Mouse (Mus musculus) embryonic facial prominence, embryonic 13.5 days (tissue): ENCODE results near the gene A530084C06Rik. TPM values are rescaled to one million over a fixed set of nuclear protein-coding genes. Genes with fewer than 3 reads are reported as not detected.

Experiments
- ATAC-seq: fragments of 200-750 bp; cut with Nextera tagmentation; 2 replicates; pipeline ENCODE4 v1.8.0; 2017; ENCODE audit warnings: low read depth; ENCODE audit not compliant: insufficient number of reproducible peaks, insufficient read depth, low FRiP score, low TSS enrichment
- H3K27ac ChIP-seq: fragments of 300-500 bp; sonication (generic); 2 replicates; pipeline ENCODE4 v1.5.1; 2015; ENCODE audit warnings: moderate library complexity, mild to moderate bottlenecking, inconsistent platforms
- H3K27me3 ChIP-seq: fragments of 300-500 bp; sonication (generic); 2 replicates; pipeline ENCODE4 v1.6.1; 2015; ENCODE audit warnings: mild to moderate bottlenecking, inconsistent platforms
- H3K36me3 ChIP-seq: fragments of 300-500 bp; sonication (generic); 2 replicates; pipeline ENCODE4 v1.6.1; 2015; ENCODE audit warnings: mild to moderate bottlenecking, inconsistent platforms
- H3K4me1 ChIP-seq: fragments of 300-500 bp; sonication (generic); 2 replicates; pipeline ENCODE4 v1.6.1; 2015; ENCODE audit warnings: inconsistent platforms
- H3K4me2 ChIP-seq: fragments of 300-500 bp; sonication (generic); 2 replicates; pipeline ENCODE4 v1.6.1; 2015; ENCODE audit warnings: moderate library complexity, mild to moderate bottlenecking, inconsistent platforms
- H3K4me3 ChIP-seq: fragments of 300-500 bp; sonication (generic); 2 replicates; pipeline ENCODE4 v1.5.1; 2015; ENCODE audit warnings: mild to moderate bottlenecking, inconsistent platforms
- H3K9ac ChIP-seq: fragments of 300-500 bp; sonication (generic); 2 replicates; pipeline ENCODE4 v1.6.1; 2015; ENCODE audit warnings: mild to moderate bottlenecking, inconsistent platforms
- H3K9me3 ChIP-seq: fragments of 300-500 bp; sonication (generic); 2 replicates; pipeline ENCODE4 v1.6.1; 2016; ENCODE audit warnings: inconsistent platforms
- WGBS: fragments of 180-500 bp; shearing (Covaris S2); methylation state at CpG from one replicate; pipeline ENCODE4 v1.1.7; 2015; ENCODE audit warnings: mixed read lengths; 5-methylcytosine and 5-hydroxymethylcytosine counted together
- polyA plus RNA-seq: library from polyadenylated mRNA; unstranded; fragments of >200 nt; fragmentation: Nextera tagmentation; extraction: Ambion mirVana; gene quantifications from 2 replicates; pipeline ENCODE4 v1.2.1, GENCODE M21; 2015

The A530084C06Rik gene
- polyA plus RNA-seq, 1 experiment from 2014 or later = not detected

DNA sequence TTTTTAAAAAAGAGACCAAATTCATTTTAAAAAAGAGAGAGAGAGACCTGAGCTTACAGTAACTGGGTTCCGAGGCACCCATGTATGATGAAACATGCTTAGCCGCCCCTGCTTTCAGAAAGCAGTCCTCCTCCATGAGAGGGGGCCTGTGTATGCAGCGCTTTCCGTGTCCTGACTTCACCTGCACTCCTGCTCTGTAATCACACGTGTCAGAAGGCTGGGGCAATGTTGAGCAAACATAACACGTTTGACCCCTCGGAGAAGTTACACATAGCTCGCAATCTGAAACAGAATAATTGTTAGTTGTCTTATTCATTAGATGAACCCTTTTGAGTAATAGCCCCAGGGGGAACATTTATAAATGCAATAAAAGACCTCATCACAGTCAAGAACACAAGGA is 8.0 kb upstream of the A530084C06Rik start:
- Histone ChIP-seq H3K9me3 (no peaks in the 10 kb centered on the region), H3K27me3 (peaks cover 57% of the 10 kb centered on the region), H3K9ac (no peak overlapping the region), H3K4me3 (no peak overlapping the region), H3K4me2 (no peak overlapping the region), H3K4me1 (peaks cover 6% of the 10 kb centered on the region; the same call in 1 of the 2 replicates), H3K27ac (no peak overlapping the region), H3K36me3 (no peaks in the 10 kb centered on the region)
- ATAC-seq = no peak
- WGBS = 69% methylated on average over 8 of the region's 8 CpGs

GRCm38 (mm10) chr13:31564394-31564793 is 5.3 kb upstream of the A530084C06Rik start:
- Histone ChIP-seq H3K27ac (no peak overlapping the region), H3K36me3 (no peaks in the 10 kb centered on the region), H3K9ac (no peak overlapping the region), H3K4me3 (no peak overlapping the region), H3K27me3 (peaks cover 84% of the 10 kb centered on the region), H3K4me1 (peaks cover 12% of the 10 kb centered on the region), H3K4me2 (no peak overlapping the region), H3K9me3 (no peaks in the 10 kb centered on the region)
- ATAC-seq = no peak
- WGBS = 43% methylated on average over 6 of the region's 6 CpGs

DNA sequence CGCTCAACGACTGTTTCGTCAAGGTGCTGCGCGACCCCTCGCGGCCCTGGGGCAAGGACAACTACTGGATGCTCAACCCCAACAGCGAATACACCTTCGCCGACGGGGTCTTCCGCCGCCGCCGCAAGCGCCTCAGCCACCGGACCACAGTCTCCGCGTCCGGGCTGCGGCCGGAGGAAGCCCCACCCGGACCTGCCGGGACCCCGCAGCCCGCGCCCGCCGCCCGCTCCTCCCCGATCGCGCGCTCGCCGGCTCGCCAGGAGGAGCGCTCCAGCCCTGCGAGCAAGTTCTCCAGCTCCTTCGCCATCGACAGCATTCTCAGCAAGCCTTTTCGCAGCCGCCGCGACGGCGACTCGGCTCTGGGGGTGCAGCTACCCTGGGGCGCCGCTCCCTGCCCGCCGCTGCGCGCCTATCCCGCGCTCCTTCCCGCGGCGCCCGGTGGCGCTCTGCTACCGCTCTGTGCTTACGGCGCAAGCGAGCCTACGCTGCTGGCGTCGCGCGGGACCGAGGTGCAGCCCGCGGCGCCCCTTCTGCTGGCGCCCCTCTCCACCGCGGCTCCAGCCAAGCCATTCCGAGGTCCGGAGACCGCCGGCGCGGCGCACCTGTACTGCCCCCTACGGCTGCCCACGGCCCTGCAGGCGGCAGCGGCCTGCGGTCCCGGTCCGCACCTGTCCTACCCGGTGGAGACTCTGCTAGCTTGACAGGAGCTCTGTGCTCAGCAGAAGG is 449 bp upstream of the A530084C06Rik start:
- Histone ChIP-seq H3K4me3 (peak overlapping the region; percentile 65), H3K9me3 (no peaks in the 10 kb centered on the region), H3K4me2 (peak overlapping the region; percentile 100), H3K27ac (no peak overlapping the region), H3K36me3 (no peaks in the 10 kb centered on the region), H3K4me1 (peaks cover 32% of the 10 kb centered on the region), H3K27me3 (peaks cover 95% of the 10 kb centered on the region), H3K9ac (peak overlapping the region; percentile 69)
- WGBS = under 1% methylated on average over 83 of the region's 92 CpGs
- ATAC-seq = peak; percentile 49

DNA sequence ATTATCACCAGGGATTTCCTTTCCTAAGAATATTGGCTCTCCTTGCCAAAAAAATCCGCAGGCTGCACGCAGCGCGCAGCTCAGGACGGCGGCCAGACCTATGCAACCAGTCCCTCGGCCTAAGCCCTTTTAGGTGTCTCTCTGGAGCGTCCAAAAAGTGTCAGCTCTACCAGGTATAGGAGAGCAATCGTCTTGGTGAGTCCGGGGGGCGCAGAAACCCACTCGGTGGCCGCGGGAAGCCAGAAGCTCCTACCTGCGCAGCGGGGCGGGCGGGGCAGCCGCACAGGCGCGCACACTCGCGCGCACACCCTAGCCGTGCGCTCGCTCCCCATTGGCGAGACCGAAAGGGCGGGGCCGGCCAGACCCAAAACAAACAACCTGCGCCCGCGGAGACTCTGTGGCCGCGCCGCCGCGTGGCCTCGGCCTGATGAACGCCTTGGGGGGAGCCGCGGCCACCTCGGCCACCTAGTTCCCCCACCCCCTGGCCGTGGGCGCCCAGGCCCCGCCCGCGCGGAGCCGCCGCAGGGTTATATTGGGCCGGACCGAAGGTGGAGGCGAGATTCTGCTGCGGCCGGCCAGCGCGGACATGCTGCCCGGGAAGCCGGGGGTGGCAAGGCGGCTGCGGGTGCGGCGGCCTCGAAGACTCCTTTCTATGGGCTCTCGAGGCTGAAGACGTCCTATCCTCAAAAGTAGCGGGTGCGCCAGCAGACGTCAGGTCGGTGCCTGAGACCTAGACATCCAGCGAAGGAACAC is 1.2 kb downstream of the A530084C06Rik start:
- H3K9ac ChIP-seq = peak overlapping the region; percentile 67
- peak overlapping the region; percentile 100 for H3K4me2 ChIP-seq
- H3K9me3 ChIP-seq = no peaks in the 10 kb centered on the region
- peaks cover 32% of the 10 kb centered on the region for H3K4me1 ChIP-seq
- H3K36me3 ChIP-seq = no peaks in the 10 kb centered on the region
- H3K4me3 ChIP-seq = peak overlapping the region; percentile 65
- under 1% methylated on average over 73 of the region's 73 CpGs for WGBS
- H3K27ac ChIP-seq = no peak overlapping the region
- ATAC-seq = peak; percentile 32; the same call in 1 of the 2 replicates
- H3K27me3 ChIP-seq = peaks cover 97% of the 10 kb centered on the region

DNA sequence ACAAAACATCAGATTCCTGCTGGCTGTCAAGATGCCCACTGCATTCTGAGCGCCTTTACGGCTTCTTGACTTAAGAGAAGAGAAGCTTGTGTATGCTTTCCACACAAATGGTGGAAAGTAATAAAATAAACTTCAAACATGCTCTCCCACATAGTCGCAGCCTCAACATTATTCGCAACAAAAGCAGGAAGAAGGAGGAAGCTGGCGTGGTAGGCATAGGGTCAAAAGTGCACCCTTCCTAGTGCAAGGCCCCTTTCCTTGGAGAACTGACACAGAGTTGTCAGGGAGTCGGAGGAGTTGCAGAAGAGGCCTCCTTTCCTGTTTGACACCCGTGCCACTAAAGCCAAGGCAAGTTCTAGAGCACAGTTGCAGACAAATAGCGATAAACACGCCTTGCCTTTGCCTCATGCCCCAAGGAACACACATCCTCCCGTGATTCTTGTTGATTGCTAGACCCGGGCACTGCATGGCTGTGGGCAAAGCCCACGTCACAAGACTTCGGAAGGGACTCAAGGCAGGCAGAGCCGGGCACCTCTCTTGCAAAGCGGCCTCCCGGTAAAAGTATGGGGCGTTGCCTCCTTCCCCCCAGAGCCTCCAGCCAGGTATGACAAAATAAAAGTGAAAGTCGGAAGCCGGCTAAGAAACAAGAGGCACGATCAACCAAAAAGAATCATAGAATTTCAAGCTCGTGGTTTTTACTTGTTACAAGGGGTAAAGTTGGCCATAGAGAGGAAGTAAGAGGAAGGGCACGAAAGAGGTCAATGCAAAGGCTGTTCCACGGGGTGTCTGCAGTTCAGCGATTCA is 2.0 kb downstream of the A530084C06Rik start:
- Histone ChIP-seq H3K36me3 (no peaks in the 10 kb centered on the region), H3K27ac (no peak overlapping the region), H3K9me3 (no peaks in the 10 kb centered on the region), H3K9ac (no peak overlapping the region), H3K27me3 (peaks cover 89% of the 10 kb centered on the region), H3K4me2 (peak overlapping the region; percentile 100), H3K4me1 (peaks cover 32% of the 10 kb centered on the region), H3K4me3 (peak overlapping the region; percentile 65)
- ATAC-seq = no peak
- WGBS = 6% methylated on average over 24 of the region's 24 CpGs

DNA sequence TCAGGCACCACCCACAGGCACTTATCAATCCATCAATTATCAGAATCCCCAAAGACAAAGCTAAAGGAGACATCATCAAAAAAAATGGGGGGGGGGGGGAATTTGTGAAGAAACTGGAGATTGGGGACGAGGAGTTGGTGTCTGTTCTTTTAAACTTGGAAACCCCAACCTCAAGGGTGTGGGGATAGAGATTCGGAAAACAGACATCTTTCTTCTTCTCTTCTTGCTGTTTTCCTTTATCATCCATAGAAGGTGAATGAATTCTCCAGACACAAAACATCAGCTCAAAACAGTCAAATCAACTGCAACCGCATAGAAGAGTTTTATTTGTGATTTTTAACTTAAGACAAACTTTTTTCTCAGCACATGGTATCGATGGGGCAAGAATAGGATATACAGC is 3.3 kb downstream of the A530084C06Rik start, which contains the start of gene Foxq1:
Foxq1 (plus strand) TSS at position 301 of the 400 bp plus-strand sequence.
- Histone ChIP-seq H3K4me3 (no peak within 1 kb of the TSS; the same call in 1 of the 2 replicates), H3K9me3 (no peaks in the 10 kb centered on the region), H3K4me1 (peaks cover 32% of the 10 kb centered on the region), H3K27ac (no peak within 1 kb of the TSS), H3K4me2 (no peak within 1 kb of the TSS; the same call in 1 of the 2 replicates), H3K9ac (no peak within 1 kb of the TSS), H3K36me3 (no peaks in the 10 kb centered on the region), H3K27me3 (peaks cover 76% of the 10 kb centered on the region)
- ATAC-seq = no peak
- 73% methylated on average over 4 of the region's 4 CpGs for WGBS

GRCm38 (mm10) chr13:31547610-31548009 is 11.5 kb downstream of the A530084C06Rik start:
- Histone ChIP-seq H3K9ac (no peak overlapping the region), H3K27me3 (no peaks in the 10 kb centered on the region), H3K4me2 (no peak overlapping the region), H3K27ac (no peak overlapping the region), H3K9me3 (no peaks in the 10 kb centered on the region), H3K36me3 (no peaks in the 10 kb centered on the region), H3K4me3 (no peak overlapping the region), H3K4me1 (no peaks in the 10 kb centered on the region)
- WGBS = 87% methylated on average over 9 of the region's 9 CpGs
- no peak for ATAC-seq

DNA sequence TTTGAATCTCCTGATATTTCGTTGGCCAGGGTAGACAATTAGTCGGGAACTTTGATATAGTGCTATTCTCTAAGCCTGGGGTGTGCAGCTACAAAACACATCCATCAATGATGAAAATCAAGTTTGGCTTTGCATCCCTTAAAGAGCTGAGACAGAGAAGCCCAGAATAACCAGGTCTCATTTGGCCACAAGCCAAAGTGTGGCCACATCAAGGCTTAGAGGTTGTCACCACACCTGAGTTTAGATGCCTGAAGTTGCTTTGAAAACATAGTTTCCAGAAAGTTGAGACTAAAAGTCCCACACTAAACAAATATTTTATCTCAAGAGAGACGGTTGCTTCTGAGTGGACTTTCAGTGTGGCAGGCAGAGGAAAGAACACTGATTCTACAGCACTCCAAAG is 11.9 kb downstream of the A530084C06Rik start:
- ATAC-seq = no peak
- Histone ChIP-seq H3K36me3 (no peaks in the 10 kb centered on the region), H3K4me1 (no peaks in the 10 kb centered on the region), H3K27me3 (no peaks in the 10 kb centered on the region), H3K4me3 (no peak overlapping the region), H3K9ac (no peak overlapping the region), H3K27ac (no peak overlapping the region), H3K4me2 (no peak overlapping the region), H3K9me3 (no peaks in the 10 kb centered on the region)
- 84% methylated on average over 3 of the region's 3 CpGs for WGBS

DNA sequence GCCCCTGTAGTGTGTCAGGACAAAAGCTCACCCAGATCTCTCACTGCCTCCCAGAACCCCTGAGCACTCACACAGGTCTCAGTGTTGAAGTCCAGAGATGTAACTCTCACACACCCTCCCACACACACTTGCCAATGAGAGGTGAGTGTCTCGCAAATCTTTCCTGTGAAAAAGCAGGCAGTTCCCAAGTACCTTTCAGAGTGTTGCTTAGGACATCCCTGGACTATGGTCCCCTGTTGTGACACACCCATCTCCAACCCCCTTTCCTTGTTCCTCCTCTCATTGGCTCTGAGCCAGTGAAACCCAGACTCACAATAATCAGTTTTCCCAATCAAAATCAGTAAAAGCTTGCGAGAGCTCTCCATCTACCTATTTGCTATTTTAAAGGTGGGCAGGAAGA is 12.3 kb downstream of the A530084C06Rik start:
- Histone ChIP-seq H3K4me2 (no peak overlapping the region), H3K9ac (no peak overlapping the region), H3K9me3 (no peaks in the 10 kb centered on the region), H3K27ac (no peak overlapping the region), H3K36me3 (no peaks in the 10 kb centered on the region), H3K4me3 (no peak overlapping the region), H3K4me1 (no peaks in the 10 kb centered on the region), H3K27me3 (no peaks in the 10 kb centered on the region)
- 75% methylated on average over 2 of the region's 2 CpGs for WGBS
- ATAC-seq = no peak

- Histone ChIP-seq H3K36me3 (no peaks in the 10 kb centered on the region), H3K27me3 (no peaks in the 10 kb centered on the region), H3K27ac (no peak overlapping the region), H3K4me3 (no peak overlapping the region), H3K9me3 (no peaks in the 10 kb centered on the region), H3K4me1 (no peaks in the 10 kb centered on the region), H3K9ac (no peak overlapping the region), H3K4me2 (no peak overlapping the region)
- 92% methylated on average over 5 of the region's 5 CpGs for WGBS
- ATAC-seq = no peak
Observed at GRCm38 (mm10) chr13:31543021-31543420, 16.1 kb downstream of the A530084C06Rik start.

DNA sequence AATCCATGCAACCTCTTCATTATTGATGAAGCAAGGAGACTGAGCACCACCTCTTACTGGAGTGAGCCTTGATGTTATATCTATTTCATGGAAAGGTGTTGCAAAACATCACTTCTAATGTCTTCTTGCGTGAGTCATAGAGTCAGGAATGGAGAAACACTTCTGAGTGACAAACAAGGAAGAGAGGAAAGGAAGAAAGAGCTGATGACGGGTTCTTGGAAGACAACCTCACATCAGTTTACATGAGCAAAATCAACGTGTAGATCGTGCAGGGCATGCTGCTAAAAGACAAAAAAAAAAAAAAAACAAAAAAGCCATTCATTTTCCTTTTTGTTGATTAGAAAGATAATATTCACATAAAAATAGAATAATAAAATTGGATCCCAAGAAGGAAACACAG is 24.4 kb downstream of the A530084C06Rik start:
- H3K27ac ChIP-seq = no peak overlapping the region
- H3K9ac ChIP-seq = no peak overlapping the region
- no peaks in the 10 kb centered on the region for H3K36me3 ChIP-seq
- no peaks in the 10 kb centered on the region for H3K9me3 ChIP-seq
- no peak overlapping the region for H3K4me2 ChIP-seq
- H3K27me3 ChIP-seq = no peaks in the 10 kb centered on the region
- no peaks in the 10 kb centered on the region for H3K4me1 ChIP-seq
- ATAC-seq = no peak
- 83% methylated on average over 4 of the region's 4 CpGs for WGBS
- no peak overlapping the region for H3K4me3 ChIP-seq
